Mouse (Mus musculus) naive thymus-derived CD4-positive, alpha-beta T cell, adult 2 months (primary cell): Measurements from ENCODE around the gene Gfod1.
A peak's percentile ranks its signal among the peaks of the same experiment; 100 is the strongest.

Experiments
- DNase-seq: peaks from one replicate; pipeline ENCODE4 v3.0.0-alpha.2; 2011; ENCODE audit warnings: low read depth

Gene Gfod1

GRCm38 (mm10) chr13:43299171-43299570 is 4.8 kb downstream of the Gfod1 start:
- no peak for DNase-seq

GRCm38 (mm10) chr13:43297526-43297925 is 6.4 kb downstream of the Gfod1 start:
- no peak for DNase-seq

- no peak for DNase-seq
Observed at GRCm38 (mm10) chr13:43296140-43296805, 7.7 kb downstream of the Gfod1 start.

GRCm38 (mm10) chr13:43295684-43296083 is 8.3 kb downstream of the Gfod1 start:
- no peak for DNase-seq

GRCm38 (mm10) chr13:43294957-43295590 is 8.9 kb downstream of the Gfod1 start:
- no peak for DNase-seq

- DNase-seq, result no peak
Observed at GRCm38 (mm10) chr13:43292892-43293291, 11.1 kb downstream of the Gfod1 start.

GRCm38 (mm10) chr13:43289076-43289475 is 14.9 kb downstream of the Gfod1 start:
- no peak for DNase-seq

DNA sequence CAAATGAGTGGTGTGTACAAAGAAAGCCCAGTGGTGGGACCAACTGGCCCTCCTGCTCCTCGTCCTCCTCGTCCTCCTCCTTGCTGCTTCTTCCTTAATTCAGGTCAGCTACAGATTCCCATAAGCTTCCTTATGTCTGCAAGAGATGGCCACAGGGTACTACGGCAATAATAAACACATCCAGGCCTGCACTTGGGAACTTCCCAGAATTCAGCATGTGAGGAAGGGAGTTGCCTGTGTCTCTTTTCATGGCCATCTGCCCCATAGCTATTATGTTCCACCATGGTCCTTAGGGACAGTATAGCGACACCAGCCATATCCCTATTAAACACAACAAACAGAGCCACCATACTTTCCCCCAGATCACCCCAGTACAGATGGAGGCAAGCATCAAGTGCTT is 15.5 kb downstream of the Gfod1 start:
- no peak for DNase-seq

DNA sequence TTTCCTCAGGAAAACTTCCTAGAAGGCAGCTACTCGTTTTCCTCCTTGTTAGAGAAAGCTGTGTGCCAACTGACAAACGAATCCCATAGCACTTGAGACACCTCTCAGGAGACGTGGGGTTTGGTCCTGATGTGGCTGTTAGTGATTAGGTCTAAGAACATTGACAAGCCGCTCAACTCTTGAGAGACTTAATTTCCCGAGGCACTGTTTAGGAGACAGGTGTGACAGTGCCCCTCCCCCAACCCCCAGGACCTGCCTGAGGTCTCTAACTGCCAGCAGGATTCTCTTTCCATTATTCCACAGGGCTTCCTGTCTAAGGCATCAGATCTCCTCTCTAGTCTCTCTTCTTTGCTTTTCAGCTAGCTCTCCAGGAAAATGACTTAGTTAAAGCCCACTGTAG is 15.9 kb downstream of the Gfod1 start:
- no peak for DNase-seq

DNA sequence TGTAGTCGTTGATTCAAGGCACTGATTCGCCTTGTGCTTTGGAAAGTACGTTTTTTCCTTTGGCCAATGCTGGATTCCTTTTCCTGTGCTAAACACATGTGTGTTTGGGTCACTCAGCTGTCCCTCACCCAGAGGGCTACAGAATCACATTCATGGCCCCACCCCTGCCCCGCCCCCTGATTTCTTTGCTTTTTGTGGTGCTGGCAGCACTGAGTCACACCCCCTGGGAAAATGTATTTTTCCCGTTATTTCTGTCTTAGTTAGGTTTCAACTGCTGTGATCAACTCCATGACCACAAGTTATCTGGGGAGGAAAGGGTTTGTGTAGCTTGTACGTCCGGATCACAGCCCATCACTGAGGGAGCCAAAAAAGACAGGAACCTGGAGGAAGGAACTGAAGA is 17.1 kb downstream of the Gfod1 start:
- no peak for DNase-seq

GRCm38 (mm10) chr13:43284711-43285151 is 19.2 kb downstream of the Gfod1 start:
- DNase-seq, result no peak

GRCm38 (mm10) chr13:43273906-43274305 is 30.1 kb downstream of the Gfod1 start:
- no peak for DNase-seq

DNA sequence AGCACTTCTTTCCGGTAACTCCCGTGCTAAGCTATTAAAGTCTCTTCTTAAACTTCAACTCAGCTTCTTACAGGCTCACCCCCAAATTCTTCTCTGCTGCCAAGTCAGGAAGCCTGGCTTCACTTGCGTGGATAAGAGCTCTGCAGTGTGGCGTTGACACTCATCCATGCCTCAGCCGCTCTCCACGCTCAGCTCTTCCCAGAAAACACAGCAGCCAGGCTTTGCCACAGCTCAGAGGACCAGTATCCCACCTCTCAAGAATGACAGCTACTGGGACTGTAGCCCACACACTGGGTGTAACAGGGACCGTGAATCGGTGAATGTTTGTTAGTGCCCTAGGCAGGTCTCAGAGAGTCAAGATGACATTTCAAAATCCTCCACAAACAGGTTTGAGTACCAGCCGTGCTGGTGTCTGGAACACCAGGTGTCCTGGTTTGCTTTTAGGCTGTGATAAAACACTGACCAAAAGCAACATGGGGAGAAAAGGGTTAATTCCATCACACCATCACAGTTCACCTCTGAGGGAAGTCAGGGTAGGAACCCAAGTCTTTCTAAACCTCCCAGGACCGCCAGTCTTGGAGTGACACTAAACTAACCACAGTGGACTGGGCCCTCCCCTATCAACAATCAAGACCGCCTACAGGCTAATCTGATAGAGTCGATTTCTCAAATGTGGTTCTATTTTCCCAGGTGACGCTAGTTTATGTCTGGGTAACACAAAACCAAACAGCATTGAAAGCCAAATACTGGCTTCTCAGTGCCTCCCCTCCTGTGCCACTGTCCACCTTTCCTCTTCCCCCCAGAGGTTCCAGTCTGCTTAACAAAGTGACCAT is 31.5 kb downstream of the Gfod1 start:
- DNase-seq, result no peak

GRCm38 (mm10) chr13:43271481-43271880 is 32.5 kb downstream of the Gfod1 start:
- no peak for DNase-seq

DNA sequence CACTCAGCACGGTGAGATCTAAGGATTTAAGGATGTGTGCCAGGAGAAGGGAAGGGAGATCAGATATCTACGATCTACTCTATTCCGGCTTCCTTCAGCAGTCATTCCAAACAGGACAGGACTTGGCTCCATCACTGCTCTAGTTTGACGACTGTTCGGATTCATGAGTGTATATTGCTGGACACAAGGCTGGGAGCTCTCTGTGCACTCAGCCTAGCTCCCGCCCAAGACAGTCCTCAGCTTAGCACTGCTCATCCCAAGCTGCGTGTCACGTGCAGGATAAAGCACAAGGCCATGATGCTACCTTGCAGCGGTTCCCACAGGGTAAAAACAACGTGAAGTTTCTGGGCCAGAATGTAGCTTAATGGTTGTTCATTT is 33.8 kb downstream of the Gfod1 start:
- DNase-seq, result no peak

- no peak for DNase-seq
Observed at GRCm38 (mm10) chr13:43269460-43270219, 34.3 kb downstream of the Gfod1 start.

DNA sequence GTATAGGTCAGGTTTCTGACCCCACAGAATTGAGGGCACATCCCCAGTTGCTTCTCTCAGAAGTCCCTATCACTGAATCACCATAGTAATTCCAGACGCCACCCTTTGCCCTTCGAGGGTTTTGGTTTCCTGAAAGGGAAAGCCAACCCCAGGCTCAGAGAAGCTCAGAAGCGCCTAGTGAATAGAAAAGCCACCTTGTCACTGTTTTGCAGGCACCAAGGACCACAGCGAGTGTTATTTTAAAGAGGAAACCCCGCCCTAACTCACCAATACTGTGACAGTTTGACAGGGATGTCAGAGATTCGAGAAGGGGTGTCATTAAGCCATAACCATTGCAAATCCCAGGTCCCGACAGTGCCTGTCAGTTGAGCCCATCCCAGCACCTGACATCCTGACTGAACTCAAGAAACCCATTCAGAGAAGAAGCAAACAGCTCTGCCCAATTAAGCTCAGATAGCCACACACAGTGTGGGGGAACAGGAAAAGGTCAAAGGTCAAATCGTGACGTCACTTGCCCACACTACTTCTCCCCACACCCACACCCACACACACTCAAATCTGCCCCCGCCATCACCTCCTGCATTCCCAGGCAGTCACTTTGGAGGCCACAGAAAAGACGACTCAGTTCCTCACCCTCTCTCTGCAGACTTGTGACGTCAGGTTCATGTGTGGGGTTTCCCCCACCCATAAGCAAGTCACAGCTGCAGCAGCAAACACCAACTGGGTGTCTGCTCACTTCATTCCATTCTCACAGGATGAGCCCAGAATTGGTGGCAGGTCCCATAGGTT is 35.2 kb downstream of the Gfod1 start:
- peak; percentile 89 for DNase-seq

GRCm38 (mm10) chr13:43267902-43268301 is 36.1 kb downstream of the Gfod1 start:
- DNase-seq, result no peak

- no peak for DNase-seq
Observed at GRCm38 (mm10) chr13:43267216-43267615, 36.8 kb downstream of the Gfod1 start.

GRCm38 (mm10) chr13:43266333-43266732 is 37.6 kb downstream of the Gfod1 start:
- no peak for DNase-seq

GRCm38 (mm10) chr13:43265116-43265515 is 38.9 kb downstream of the Gfod1 start:
- DNase-seq, result no peak
